Mouse (Mus musculus): ENCODE measurements around the gene Psmc5.
A peak's percentile ranks its signal among the peaks of the same experiment; 100 is the strongest.

Psmc5 gene

DNA sequence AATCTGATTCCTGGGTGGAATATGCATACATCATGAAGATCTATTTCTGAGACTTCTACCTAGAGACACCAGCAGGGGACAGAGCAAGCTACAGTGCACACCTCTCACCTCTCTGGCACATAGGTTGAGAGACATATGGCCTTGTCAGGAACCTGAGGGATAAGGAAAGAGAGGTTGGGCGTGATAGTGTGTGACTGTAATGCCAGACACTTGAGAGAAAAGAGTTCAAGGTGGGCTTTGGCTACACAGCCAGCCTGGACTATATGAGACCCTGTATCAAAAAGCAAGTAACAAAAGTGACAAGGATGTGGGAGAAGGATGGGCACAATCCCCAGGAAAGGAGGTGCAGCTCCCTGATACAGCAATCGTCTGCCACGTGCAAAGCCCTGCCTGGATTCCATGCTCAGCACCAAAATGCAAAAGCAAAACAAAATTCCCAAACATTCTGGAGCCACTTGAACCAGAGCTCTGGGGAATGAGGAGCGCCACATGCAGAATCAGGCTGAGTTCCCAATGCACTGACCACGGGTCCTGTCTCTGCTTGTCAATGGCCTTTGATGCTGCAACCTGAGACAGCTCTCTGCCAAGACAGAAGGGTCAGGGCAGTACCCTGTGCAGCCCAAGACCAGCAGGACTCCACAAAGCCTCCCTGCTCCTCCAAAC, 15.3 kb downstream of the Psmc5 start:
- no peak for DNase-seq

DNA sequence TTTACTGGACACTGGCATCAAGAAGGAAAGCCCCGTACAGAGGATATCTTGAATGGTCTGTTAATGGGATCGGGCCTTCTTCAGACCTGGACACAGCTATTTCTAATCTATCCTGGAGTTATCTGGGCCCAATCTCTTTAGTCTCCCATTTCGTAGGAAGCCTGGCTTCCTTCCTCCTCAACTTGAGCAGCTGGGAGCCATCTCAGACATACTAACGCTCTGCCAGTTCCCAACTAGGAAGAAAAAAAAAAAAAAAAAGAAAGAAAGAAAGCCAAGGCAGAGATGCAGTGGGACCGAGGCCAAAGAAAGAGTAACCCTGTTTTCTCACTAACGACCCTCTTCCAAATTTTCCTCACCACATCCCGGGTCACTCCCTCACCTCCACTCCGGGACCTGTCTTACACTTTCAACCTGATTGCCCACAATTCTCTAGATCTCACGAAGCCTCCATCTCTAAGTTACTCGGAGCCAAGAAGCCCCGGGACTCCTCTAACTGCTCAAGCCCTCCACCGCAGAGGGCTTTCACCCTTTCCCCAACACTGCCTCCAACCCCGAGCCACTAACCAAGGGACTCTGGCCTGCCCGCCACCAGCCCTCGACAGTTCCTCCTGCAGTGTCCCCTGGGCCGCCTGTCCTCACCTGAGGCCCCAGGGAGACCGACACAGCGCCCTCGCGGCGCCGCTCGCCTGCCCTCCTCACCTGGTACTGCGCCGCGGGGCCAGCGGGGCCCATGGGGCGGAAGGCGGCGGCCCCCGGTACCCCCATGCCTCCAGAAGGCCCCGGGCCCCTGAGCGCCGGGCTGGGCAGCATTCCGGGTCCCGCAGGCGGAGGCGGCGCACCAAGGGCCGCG, 16.1 kb downstream of the Psmc5 start:
- DNase-seq: peak; percentile 29

DNA sequence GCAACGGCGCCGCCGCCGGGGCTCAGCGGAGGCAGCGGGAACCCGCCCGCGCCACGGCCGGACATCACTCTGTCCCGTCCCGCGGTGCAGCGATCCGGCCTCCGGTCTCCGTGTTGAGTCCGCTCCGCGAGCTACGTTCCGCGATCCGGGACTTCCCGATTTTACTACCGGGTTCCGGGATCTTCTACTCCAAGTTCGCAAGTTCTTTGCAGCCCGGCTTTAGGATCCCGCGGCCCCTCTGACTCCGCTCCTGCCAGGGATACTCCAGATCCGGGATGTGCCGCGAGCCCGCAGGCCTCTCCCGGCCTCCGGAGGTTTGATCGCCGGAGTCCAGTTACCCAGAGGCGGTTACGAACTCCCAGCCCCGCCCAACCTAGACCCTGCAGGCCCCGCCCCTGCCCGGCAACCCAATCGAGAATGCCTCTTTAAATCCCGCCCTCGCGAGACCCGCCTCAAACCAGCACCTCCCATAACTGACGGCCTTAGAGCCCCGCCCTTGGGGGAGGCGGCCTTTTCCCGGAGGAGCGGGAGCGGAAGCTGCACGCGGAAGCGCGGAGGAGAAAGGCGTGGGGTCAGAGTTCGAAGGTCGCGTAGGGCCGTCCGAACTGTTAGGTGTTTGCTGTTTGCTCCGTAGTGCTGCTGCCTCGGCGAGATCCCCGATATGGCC, 16.8 kb downstream of the Psmc5 start, which contains the start of gene Smarcd2:
Gene Smarcd2, minus strand, starts transcription at position 329 of the 667 bp plus-strand sequence.
- DNase-seq: peak; percentile 98

DNA sequence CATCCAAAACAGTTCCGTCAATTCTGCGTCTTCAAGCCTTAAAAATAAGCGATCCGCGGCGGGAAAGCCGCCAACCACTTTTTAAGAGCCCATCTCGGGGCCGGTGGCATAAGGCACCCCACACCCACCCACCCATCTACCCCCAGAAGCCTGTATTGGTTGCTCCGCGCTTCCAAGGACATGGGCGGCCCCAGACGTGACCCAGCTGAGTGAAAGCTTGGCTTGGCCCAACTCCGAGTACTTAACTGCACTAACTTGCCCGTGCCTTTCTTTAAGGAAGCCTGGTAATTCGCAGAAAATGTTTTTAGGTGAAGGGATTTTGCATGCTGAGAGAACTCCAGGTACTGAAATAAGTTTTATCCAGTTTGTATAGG, 17.3 kb downstream of the Psmc5 start:
- DNase-seq: no peak

DNA sequence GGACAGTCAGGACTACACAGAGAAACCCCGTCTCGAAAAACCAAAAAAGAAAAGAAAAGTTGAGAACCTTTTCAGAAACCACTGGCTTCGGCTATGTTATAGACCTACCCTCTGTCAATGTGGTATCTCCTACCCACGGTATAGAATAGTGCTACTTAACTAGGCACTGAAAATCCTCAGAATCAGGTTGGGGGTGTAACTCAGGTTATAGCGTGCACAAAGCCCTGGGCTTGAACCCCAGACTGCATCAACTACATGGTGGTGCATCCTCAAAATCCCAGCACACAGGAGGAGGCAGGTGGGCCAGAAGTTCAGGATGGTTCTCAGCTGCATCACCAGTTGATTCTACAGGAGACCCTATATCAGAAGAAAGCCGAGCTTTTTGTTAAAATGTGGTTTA, 17.9 kb downstream of the Psmc5 start:
- DNase-seq: no peak

DNA sequence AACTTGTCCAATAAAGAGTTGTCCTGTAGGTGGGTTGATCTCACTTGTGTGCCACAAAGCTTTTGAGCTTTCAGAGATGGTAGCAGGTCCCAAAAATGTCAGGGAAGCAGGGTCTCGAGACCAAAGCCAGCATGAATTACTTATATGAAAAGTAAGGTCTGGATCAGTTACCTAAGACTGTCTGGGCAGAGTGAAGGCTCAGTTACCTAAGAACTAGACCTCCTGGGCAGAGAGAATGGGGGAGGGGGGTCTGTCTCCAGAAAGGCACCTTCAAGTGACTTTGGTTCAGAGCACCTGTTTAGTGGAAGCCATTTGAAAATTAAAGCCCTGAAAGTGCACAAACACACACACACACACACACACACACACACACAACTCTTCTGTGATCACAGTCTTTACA, 18.4 kb downstream of the Psmc5 start:
- DNase-seq: no peak

DNA sequence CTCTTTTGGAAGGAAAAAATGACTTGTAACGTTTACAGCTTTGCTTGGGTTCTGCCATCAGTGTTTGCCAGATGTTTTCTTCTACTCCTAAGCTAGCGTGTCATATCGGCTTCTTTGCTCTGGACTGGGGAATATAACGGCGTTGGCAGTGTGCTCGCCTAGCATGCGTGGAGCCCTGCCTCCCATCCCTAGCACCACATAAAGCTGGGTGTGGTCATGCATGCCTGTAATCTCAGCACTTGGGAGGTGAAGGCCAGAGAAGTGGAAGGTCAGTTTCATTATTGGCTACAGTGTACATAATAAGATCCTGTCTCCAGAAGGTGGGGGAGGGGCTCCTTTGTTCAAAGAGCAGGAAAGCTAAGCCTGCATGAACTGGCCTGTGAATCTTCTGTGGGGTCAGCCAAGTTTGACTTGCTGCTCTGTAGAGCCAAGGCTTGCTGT, 19.0 kb downstream of the Psmc5 start:
- DNase-seq: no peak

DNA sequence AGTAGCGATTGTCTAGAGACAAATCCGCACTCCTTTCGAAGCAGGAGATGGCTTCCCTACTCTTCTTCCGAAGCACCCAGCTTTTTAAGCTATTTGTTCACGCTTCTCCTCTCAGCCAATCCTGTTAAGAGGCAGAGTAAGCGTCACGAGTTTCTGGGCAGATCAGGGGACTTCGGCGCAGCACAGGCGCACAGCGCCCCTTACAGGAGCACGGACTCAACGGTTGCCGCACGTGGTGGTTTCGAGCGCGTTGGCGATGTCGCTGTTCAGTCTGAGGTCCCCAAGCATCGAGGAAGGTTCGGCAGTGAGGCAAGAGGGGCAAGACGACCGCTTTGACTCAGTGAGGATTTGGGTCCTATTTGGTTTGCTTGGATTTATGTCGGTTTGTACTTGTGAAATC, 20.5 kb downstream of the Psmc5 start, which contains the start of gene Tcam1:
Gene Tcam1, plus strand, starts transcription at position 219 of the 400 bp plus-strand sequence.
- DNase-seq: peak; percentile 95

DNA sequence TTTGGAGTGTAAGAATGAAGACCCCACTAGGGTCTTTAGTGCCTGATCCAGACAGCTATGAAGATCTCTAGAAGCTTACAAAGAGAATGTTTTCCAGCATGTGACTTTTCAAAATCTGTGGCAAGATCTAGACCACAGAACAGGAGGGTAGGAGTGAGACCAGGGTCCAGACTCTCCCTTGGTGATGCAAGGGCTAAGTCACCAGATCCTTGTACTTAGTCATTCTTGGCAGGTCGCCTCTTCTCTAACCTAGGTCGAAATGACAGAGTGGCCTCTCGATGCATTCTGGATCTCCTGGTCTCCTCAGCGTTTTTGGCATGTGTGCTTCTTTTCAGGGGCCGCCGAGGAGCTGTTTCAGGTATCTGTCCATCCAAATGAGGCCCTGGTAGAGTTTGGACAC, 26.5 kb downstream of the Psmc5 start:
- DNase-seq: no peak

DNA sequence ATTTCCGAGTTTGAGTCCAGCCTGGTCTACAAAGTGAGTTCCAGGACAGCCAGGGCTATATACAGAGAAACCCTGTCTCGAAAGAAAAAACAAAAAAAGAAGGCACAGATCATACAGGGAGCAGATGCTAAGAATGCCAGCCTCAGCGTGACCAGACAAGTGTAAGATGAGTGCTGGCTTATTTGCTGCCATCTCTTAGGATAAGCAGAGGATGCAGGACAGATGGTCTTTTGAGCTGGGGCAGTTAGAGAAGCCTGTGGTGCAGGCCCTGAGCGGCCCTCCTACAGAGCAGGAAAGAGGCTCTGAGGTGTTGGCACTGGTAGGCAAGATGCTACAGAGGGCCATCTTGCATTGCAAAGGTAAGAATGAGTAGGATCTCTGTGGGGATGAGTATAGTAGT, 27.4 kb downstream of the Psmc5 start:
- DNase-seq: no peak

DNA sequence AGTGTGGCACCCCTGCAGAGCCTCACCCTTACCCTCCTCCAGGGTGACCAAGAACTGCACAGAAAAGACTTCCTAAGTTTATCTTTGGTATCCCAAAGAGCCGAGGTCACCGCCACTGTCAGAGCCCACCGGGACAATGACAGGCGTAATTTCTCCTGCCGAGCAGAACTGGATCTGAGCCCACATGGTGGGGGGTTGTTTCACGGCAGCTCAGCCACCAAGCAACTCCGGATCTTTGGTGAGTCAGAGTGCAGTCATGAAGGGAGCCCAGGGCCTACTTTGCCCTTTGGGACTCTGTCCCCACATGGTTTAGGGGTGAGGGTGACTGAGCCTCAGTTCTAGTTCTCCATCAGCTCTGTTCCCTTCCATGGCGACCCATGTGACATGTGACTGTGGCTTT, 28.2 kb downstream of the Psmc5 start:
- DNase-seq: no peak

DNA sequence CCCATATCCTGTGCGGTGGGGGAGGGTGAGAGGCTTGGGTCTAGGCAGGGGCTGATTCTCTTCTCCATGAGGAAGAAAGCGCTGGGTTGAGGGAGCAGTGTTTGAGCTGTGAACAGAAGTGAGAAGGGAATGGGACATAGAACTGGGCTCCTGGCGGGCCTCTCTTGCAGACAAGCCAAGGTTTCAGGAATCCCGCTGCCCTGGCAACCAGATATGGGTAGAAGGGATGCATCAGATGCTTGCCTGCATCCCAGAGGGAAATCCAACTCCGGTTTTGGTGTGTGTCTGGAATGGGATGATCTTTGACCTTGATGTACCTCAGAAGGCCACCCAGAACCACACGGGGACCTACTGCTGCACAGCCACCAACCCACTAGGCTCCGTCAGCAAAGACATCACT, 30.3 kb downstream of the Psmc5 start:
- DNase-seq: no peak

DNA sequence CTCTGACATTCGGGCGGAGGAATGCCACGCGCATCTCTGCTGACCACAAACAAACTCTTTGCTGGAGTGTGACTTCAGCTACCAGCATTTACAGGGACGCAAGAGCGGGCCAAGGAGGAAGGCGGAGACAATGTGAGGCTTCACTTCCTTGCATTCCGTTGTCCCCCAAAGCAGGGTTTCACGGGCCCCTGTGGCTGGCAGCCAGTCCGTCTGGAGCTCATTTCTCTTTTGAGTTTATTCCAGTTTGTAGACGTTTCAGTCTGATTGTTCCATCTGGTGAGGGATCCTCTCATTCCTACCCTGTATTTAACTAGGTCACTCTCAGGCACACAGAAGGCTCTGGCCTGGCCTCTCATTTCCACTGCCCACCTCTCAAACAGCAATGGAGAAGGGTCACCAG, 31.0 kb downstream of the Psmc5 start:
- no peak for DNase-seq

DNA sequence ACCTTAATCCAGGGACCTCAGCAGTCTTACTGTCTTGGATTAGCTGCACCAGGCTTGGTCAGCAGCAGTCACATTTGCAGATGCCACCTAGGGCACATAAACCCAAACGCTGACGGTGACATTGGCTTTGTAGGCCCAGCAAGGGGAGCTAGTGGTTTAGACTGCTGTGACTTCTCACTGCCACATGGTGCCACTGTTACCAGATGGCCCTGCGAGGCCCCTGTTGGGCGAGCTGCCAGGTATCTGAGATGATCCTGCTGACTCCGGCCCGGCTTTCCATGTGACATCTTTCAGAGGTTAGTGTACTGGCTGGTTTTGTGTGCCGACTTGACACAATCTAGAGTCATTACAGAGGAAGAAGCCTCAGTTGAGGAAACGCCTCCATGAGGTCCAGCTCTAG, 33.4 kb downstream of the Psmc5 start:
- no peak for DNase-seq

DNA sequence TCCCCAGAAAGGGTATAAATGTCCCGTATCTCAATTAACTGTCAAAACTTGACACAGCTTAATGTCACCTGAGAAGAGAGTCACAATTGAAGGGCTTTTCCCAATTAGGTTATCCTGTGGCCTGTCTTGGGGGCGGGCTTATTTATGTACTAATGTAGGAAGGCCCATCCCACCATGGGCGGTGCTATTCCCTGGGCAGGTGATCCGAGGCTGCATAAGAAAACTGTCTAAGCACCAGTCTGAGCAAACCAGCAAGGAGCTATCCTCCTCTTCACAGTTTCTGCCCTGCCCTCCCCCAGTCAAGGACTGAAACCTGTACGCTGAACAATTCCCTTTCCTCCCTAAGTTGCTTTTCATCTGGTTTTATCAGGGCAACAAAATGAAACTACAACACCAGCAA, 34.4 kb downstream of the Psmc5 start:
- no peak for DNase-seq

DNA sequence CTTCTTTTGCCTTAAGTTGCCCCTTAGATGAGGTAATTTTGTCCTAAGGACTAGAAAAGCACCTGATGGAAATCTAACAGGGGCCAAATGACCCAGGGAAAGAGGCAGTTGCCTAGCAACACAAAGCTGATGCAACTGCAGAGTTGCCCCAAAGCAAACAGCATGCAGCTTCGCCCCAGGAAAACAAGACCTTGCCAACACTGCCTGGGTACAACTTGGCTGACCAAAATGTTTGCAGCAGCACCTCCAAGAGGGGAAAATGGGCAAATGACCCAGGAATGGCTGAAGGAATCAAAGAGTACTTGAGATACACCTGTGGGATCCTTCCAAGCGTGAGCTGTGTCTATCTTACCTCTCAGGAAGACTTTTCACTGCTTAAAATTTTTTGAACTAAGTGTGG, 35.9 kb downstream of the Psmc5 start:
- no peak for DNase-seq

DNA sequence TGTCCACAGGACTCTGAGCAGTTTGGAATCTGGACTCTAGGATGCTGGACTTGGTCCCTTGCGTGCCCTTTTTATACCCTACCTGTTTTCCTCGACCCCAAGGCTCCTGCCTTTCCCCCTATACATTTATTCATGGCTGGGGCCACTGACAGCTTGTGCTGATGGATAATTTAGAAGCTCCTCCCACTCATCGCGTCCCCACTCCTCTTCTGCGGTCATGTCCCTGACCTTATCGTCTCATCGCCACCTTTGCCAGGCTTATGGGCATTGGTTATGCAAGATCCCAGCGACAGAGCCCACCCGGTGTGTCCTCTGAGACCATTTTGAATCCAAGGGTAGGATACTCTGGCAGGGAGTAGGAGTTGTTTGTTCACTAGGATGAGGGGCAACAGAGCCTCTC, 45.8 kb downstream of the Psmc5 start, which contains the start of gene Gh:
Gene Gh, minus strand, starts transcription at position 101 of the 400 bp plus-strand sequence.
- no peak for DNase-seq

DNA sequence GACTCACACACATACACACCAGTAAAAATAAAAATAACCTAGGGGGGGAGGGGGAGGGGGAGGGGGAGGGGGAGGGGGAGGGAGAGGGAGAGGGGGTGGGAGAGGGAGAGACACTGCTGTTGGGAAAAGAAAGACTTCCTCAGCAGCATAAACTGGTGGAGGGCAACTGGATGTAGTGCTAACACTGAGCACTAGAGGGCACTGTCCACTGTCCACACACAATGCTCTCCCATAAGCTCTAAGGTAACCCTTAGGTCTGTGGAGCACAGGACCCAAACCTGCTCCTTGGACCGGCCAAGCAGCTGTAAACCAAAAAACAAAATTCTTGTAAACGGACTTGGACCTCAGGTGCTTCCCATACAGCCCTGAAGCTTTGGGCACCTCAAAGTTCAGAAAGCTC, 46.7 kb downstream of the Psmc5 start:
- DNase-seq: peak; percentile 40

DNA sequence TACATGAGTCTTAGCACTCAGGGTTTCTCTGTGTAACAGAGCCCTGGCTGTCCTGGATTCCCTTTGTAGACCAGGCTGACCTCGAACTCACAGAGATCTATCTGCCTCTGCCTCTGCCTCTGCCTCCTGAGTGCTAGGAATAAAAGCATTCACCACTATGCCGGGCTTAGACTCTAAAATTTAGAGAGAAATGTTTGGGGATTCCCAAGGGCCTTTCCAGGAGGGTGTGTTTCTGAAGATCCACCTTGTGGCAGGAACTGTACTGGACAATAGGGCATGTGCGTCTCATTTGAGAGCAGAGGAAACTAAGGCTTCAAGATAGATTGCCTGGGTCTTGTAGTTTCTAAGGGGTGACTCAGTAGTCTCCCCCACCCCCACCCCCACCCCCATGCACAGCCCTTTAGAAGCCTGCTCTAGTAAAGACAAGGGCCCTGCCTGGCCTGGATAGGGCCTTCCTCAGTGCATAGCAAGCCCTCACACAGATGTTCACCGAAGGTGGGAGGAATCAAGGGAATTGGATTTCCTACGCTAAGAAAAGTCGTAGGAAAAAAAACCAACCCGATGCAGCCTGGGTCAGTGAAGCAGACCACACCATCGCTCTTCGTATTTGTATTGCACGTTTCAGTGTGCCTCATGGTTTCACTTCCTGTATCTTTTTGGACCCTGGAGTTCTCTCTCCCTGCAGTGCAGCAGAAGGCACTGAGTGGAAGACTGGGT, 49.6 kb downstream of the Psmc5 start:
- no peak for DNase-seq

DNA sequence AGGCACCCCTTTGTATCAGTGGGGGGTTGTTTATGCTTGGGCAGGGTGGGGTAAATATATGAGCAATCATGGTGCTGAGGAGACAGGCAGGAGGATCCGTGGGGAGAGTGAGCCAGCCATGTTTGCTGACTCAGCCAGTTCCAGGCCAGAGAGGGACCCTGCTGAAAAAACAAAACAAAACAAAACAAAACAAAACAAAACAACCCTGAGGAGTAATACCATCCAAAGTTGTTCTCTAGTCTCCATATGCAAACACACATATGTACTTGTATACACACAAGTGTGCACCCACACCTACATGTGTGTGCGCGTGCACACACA, 50.1 kb downstream of the Psmc5 start:
- DNase-seq: no peak

DNA sequence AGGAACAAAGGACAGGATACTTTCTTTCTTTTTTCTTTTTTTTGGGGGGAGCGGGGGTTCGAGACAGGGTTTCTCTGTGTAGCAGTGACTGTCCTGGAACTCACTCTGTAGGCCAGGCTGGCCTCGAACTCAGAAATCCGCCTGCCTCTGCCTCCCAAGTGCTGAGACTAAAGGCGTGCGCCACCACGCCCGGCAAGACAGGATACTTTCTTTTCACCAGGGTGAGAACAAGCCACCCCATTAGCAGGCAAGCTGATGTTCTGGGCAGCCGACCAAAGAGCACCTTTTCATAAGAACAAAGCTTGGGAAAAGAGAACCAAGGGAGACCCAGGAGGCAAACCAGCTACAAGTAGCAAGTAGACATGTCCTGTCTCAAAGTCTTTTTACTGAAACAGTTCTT, 50.8 kb downstream of the Psmc5 start:
- DNase-seq: no peak

DNA sequence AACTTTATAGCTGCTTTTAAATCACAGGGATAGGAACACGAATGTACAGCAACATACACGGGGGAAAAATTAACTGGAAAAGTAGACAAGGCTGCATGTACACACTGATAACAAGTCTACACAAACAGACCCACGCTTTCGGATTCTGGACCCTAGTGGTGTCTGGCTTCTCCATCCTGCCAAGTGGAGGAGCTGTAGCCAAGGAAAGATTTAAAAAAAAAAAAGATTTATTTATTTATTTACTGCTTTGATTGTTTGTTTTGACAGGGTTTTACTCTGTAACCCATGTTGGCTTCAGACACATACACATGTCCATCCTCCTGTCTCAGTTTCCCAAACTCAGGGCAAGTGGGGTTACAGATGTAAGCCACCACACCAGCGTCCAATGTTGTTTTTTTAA, 51.5 kb downstream of the Psmc5 start:
- DNase-seq: no peak

DNA sequence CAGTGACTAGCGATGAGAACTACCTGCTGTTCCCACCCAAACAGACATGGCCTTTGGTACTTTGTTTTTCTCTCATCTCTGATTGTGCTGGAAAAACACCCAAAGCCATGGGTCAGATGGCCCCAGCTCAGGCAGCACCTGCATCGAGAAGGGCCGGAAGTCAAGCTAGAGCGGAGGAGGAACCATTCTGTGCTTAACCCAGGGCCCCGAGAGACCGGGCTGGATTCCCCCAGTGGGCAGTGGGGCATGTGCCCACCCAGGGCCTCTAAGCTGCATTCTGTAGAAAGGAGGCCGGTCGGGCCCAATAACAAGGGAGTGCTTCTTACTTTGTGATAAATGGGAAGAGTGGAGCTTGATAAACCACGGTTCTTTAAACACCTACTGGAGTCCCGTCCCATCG, 52.2 kb downstream of the Psmc5 start:
- DNase-seq: no peak
